Mouse (Mus musculus): Measurements from ENCODE around the gene Degs1.

GRCm38 (mm10) chr1:182253756-182254534, 28.7 kb downstream of the Degs1 start:
- no peak for TF ChIP-seq CTCF (IDR thresholded peaks at IDR 0.05; ENCODE audit: insufficient read depth, low read depth, low read length)
- no peak for TF ChIP-seq POLR2A (IDR thresholded peaks at IDR 0.05; ENCODE audit: insufficient read depth, low read depth, low read length)
